Mouse (Mus musculus) heart, adult 2 months (tissue): ENCODE data around the gene Zdhhc14.

Source experiments
- CTCF ChIP-seq: fragments of 200-600 bp; IDR thresholded peaks from 2 replicates; pipeline ENCODE4 v1.8.1; 2022; ENCODE audit warnings: antibody characterized with exemption, mild to moderate bottlenecking, moderate library complexity
- EP300 ChIP-seq: fragments of 200-500 bp; IDR thresholded peaks from 2 replicates; pipeline ENCODE4 v1.6.1; 2011; ENCODE audit warnings: low read depth, low read length, control low read depth; ENCODE audit not compliant: insufficient read depth
- POLR2A ChIP-seq: fragments of 200-500 bp; IDR thresholded peaks from 2 replicates; pipeline ENCODE4 v1.6.1; 2011; ENCODE audit warnings: mild to moderate bottlenecking, low read depth, low read length, control low read depth; ENCODE audit not compliant: insufficient read depth

DNA sequence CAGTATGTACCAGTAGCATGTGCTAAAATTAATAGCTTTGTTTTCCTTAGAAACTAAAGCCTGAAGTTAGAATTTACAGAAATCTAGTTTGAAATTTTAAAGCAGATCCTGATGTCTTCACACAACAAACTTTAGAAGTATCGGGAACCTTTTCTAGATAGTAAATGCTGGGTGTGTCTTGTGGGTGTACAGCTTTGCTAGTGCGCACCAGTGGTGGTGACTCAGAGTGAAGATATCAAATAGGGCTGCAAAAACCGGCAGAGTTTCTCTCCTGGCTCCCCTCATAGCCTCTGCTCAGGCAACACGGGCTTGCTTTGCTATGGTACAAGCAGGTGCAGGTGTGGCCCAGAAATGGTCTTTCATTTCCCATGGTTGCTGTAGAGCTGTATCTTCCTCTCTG lies 157.8 kb downstream of the Zdhhc14 start:
- TF ChIP-seq CTCF, result no peak
- TF ChIP-seq EP300, result no peak
- TF ChIP-seq POLR2A, result no peak
